Mouse (Mus musculus): ENCODE measurements around the gene Vps26b.

Gene Vps26b

GRCm38 (mm10) chr9:27029828-27030762 is at the start of gene Vps26b, which contains the start of gene Ncapd3:
Gene Vps26b (minus strand): TSS chr9:27030065.
Gene Ncapd3 (plus strand): TSS chr9:27030175.
- DNase-seq, result peak; percentile 99

GRCm38 (mm10) chr9:27075812-27076211 is 45.9 kb upstream of the Vps26b start:
- DNase-seq, result no peak

- no peak for DNase-seq
Observed at GRCm38 (mm10) chr9:27074677-27075076, 44.8 kb upstream of the Vps26b start.

GRCm38 (mm10) chr9:27070895-27071294 is 41.0 kb upstream of the Vps26b start:
- DNase-seq, result no peak

- DNase-seq, result no peak
Observed at GRCm38 (mm10) chr9:27058341-27058740, 28.5 kb upstream of the Vps26b start.

- no peak for DNase-seq
Observed at GRCm38 (mm10) chr9:27049492-27049891, 19.6 kb upstream of the Vps26b start.

- no peak for DNase-seq
Observed at GRCm38 (mm10) chr9:27043892-27044291, 14.0 kb upstream of the Vps26b start.

- DNase-seq, result no peak
Observed at GRCm38 (mm10) chr9:27030763-27031100, 867 bp upstream of the Vps26b start.

GRCm38 (mm10) chr9:27029022-27029827 is 640 bp downstream of the Vps26b start:
- DNase-seq, result peak; percentile 33 to 68

GRCm38 (mm10) chr9:27026708-27027107 is 3.2 kb downstream of the Vps26b start:
- DNase-seq, result no peak

GRCm38 (mm10) chr9:27023681-27024080 is 6.2 kb downstream of the Vps26b start:
- no peak for DNase-seq

GRCm38 (mm10) chr9:27018961-27019360 is 10.9 kb downstream of the Vps26b start:
- no peak for DNase-seq

GRCm38 (mm10) chr9:27011572-27011971 is 18.3 kb downstream of the Vps26b start:
- no peak for DNase-seq

GRCm38 (mm10) chr9:27009231-27009630 is 20.6 kb downstream of the Vps26b start:
- DNase-seq, result no peak

GRCm38 (mm10) chr9:27006866-27007265 is 23.0 kb downstream of the Vps26b start:
- DNase-seq, result no peak

- no peak for DNase-seq
Observed at GRCm38 (mm10) chr9:27005933-27006332, 23.9 kb downstream of the Vps26b start.

- DNase-seq, result no peak
Observed at GRCm38 (mm10) chr9:27005231-27005630, 24.6 kb downstream of the Vps26b start.

- DNase-seq, result peak; percentile 98 to 99
Observed at GRCm38 (mm10) chr9:26999461-27000395, 30.1 kb downstream of the Vps26b start, which contains the start of the genes Acad8 and Thyn1. Gene Acad8 (minus strand): TSS chr9:26999566. Gene Thyn1 (plus strand): TSS chr9:26999710.

- peak; percentile 27 to 42 for DNase-seq
Observed at GRCm38 (mm10) chr9:26998669-26999460, 31.0 kb downstream of the Vps26b start.

GRCm38 (mm10) chr9:26997501-26997900 is 32.4 kb downstream of the Vps26b start:
- DNase-seq, result no peak

- no peak for DNase-seq
Observed at GRCm38 (mm10) chr9:26997062-26997461, 32.8 kb downstream of the Vps26b start.

Measured in kidney, postnatal 25 days (tissue).